In genomic region chr9:117252411-117252861, GRCm38 (mm10) we compare ENCODE assay signal across 7 mouse cellular contexts.
DNase-seq lines count a peak whose midpoint lies in the region; ATAC-seq and TF ChIP-seq lines count a peak whose summit lies in the region.

No protein-coding gene starts in this region.

- ATAC-seq in intestine, embryonic 14.5 days (replicated peaks; ENCODE audit: low FRiP score, low TSS enrichment, low read depth), result peak; percentile 83; the same call in 1 of the 2 replicates
- ATAC-seq in liver, embryonic 12.5 days, result 0 out of 2 replicates have a peak, but pooled peaks have one; percentile 42

- peak overlapping the region; percentile 90 for H3K27ac ChIP-seq in intestine, embryonic 14.5 days (ENCODE audit: low read depth)
- H3K27ac ChIP-seq in liver, embryonic 12.5 days, result no peak overlapping the region

- peak overlapping the region; percentile 65 for H3K9ac ChIP-seq in intestine, embryonic 14.5 days (ENCODE audit: low read length)
- H3K9ac ChIP-seq in liver, embryonic 12.5 days, result peak overlapping the region; percentile 43; the same call in 1 of the 2 replicates

- DNase-seq in adrenal gland, adult 8-10 months, result peak; percentile 25
- DNase-seq in embryo, embryonic 10.5 days (ENCODE audit: low spot score), result peak; percentile 66
- peak; percentile 32 to 69 for DNase-seq in gastrocnemius, postnatal 4 days (ENCODE audit: low spot score in 2 of 2)
- DNase-seq in intestine, embryonic 14.5 days (ENCODE audit: low spot score), result peak; percentile 75
- DNase-seq in thymus, postnatal 0 days (ENCODE audit: low spot score), result no peak

- H3K9me3 ChIP-seq in intestine, embryonic 14.5 days (ENCODE audit: control insufficient read depth, low read length), result no peaks in the 10 kb centered on the region
- H3K9me3 ChIP-seq in liver, embryonic 12.5 days (replicated peaks), result no peaks in the 10 kb centered on the region

- no peaks in the 10 kb centered on the region for H3K27me3 ChIP-seq in intestine, embryonic 14.5 days (replicated peaks; ENCODE audit: control insufficient read depth, insufficient read depth, low read length)
- no peaks in the 10 kb centered on the region; the same call in 1 of the 2 replicates for H3K27me3 ChIP-seq in liver, embryonic 12.5 days (replicated peaks)
- H3K27me3 ChIP-seq in myocyte (ENCODE audit: control insufficient read depth, insufficient read depth, insufficient read length), result no peaks in the 10 kb centered on the region

- peaks cover 18% of the 10 kb centered on the region for H3K4me1 ChIP-seq in intestine, embryonic 14.5 days (replicated peaks; ENCODE audit: control insufficient read depth, insufficient read depth, low read length)
- H3K4me1 ChIP-seq in liver, embryonic 12.5 days, result peaks cover 5% of the 10 kb centered on the region; the same call in 1 of the 2 replicates

- H3ac ChIP-seq in myocyte (ENCODE audit: control insufficient read depth, insufficient read length), result peak overlapping the region; percentile 65

- no peaks in the 10 kb centered on the region for H3K36me3 ChIP-seq in intestine, embryonic 14.5 days (ENCODE audit: control insufficient read depth, insufficient read depth, low read length)
- no peaks in the 10 kb centered on the region for H3K36me3 ChIP-seq in liver, embryonic 12.5 days
- H3K36me3 ChIP-seq in myocyte (ENCODE audit: control insufficient read depth, insufficient read depth), result no peaks in the 10 kb centered on the region

- peak overlapping the region; percentile 60 for H3K4me3 ChIP-seq in intestine, embryonic 14.5 days (ENCODE audit: low read depth, low read length)
- H3K4me3 ChIP-seq in liver, embryonic 12.5 days, result peak overlapping the region; percentile 54
- peak overlapping the region; percentile 85 for H3K4me3 ChIP-seq in myocyte

- peaks cover 44% of the 10 kb centered on the region for H3K79me2 ChIP-seq in myocyte (ENCODE audit: control insufficient read depth, insufficient read depth)

- no peak for TF ChIP-seq POLR2A in myocyte (IDR thresholded peaks at IDR 0.05; ENCODE audit: insufficient read length, low read depth)

- H3K4me2 ChIP-seq in intestine, embryonic 14.5 days (ENCODE audit: low read length), result peak overlapping the region; percentile 72
- peak overlapping the region; percentile 59 for H3K4me2 ChIP-seq in liver, embryonic 12.5 days
- H3K4me2 ChIP-seq in myocyte (ENCODE audit: low read depth), result peak overlapping the region; percentile 81

- WGBS in intestine, embryonic 14.5 days, result 2% methylated on average over 10 of the region's 10 CpGs
- 2% methylated on average over 10 of the region's 10 CpGs for WGBS in liver, embryonic 12.5 days (ENCODE audit: insufficient replicate concordance)

TF ChIP-seq in myocyte, 11 proteins besides CTCF, POLR2A, EP300 and RAD21:
- TF ChIP-seq USF1 (IDR thresholded peaks at IDR 0.05; ENCODE audit: low read depth) (no peak), MYOD1 (IDR thresholded peaks at IDR 0.05; ENCODE audit: control insufficient read depth in 1 of 3, insufficient read length in 2 of 3, low read depth in 2 of 3) (peak; percentile 9 to 47 (median 38)), POLR2AphosphoS2 (IDR thresholded peaks at IDR 0.05; ENCODE audit: insufficient read length, low read depth) (peak; percentile 60)
